Mouse (Mus musculus) liver, embryonic 14.5 days (tissue): Measurements from ENCODE around the gene Sbf2. TPM values are rescaled to one million over a fixed set of nuclear protein-coding genes. Genes with fewer than 3 reads are reported as not detected.
"Not testable (repeated sequence)": the region's sequence is repeated elsewhere in the genome, so short reads cannot be mapped to it uniquely, and the experiment has no call there.

Experiments
- ATAC-seq: fragments of 200-750 bp; cut with Nextera tagmentation; 2 replicates; pipeline ENCODE4 v1.8.0; 2017; ENCODE audit warnings: moderate number of reproducible peaks, mild to moderate bottlenecking, moderate library complexity; ENCODE audit not compliant: insufficient read depth
- DNase-seq, 3 experiments: peaks; one replicate each; pipeline ENCODE4 v3.0.0-alpha.2; 2012 to 2013; ENCODE audit warnings: low read depth in 3 of 3, low spot score in 3 of 3
- H3K27ac ChIP-seq: fragments of 300-500 bp; sonication (generic); 2 replicates; pipeline ENCODE4 v1.5.1; 2014; ENCODE audit warnings: moderate library complexity, mild to moderate bottlenecking, control low read depth, inconsistent platforms
- H3K27me3 ChIP-seq: fragments of 300-500 bp; sonication (generic); 2 replicates; pipeline ENCODE4 v1.6.1; 2014; ENCODE audit warnings: mild to moderate bottlenecking, low read length, moderate library complexity; ENCODE audit not compliant: control insufficient read depth, insufficient read depth
- H3K36me3 ChIP-seq: fragments of 300-500 bp; sonication (generic); replicated peaks from 2 replicates; pipeline ENCODE4 v1.6.1; 2014; ENCODE audit warnings: low read depth; ENCODE audit not compliant: control insufficient read depth, insufficient read depth
- H3K4me1 ChIP-seq, 2 experiments: fragments of 200-500 bp in 1 of 2; fragments of 300-500 bp in 1 of 2; sonication (generic) in 1 of 2; replicated peaks; 2 replicates each; pipeline ENCODE4 v1.6.1; 2012 to 2014; ENCODE audit warnings: antibody characterized with exemption in 1 of 2, inconsistent platforms in 1 of 2, low read length in 1 of 2; ENCODE audit not compliant: control insufficient read depth in 2 of 2, insufficient read depth in 2 of 2
- H3K4me2 ChIP-seq: fragments of 300-500 bp; sonication (generic); 2 replicates; pipeline ENCODE4 v1.6.1; 2014; ENCODE audit warnings: low read depth, mild to moderate bottlenecking, control low read depth, moderate library complexity
- H3K4me3 ChIP-seq, 2 experiments: fragments of 200-500 bp in 1 of 2; fragments of 300-500 bp in 1 of 2; sonication (generic) in 1 of 2; 2 replicates each; pipeline ENCODE4 v1.5.1; 2012 to 2014; ENCODE audit warnings: low read depth in 2 of 2, low read length in 2 of 2, mild to moderate bottlenecking in 2 of 2, control low read depth in 1 of 2, inconsistent platforms in 1 of 2, moderate library complexity in 1 of 2; ENCODE audit not compliant: insufficient read depth in 1 of 2
- H3K9ac ChIP-seq: fragments of 300-500 bp; sonication (generic); replicated peaks from 2 replicates; pipeline ENCODE4 v1.6.1; 2014; ENCODE audit warnings: mild to moderate bottlenecking, control low read depth, moderate library complexity
- H3K9me3 ChIP-seq: fragments of 300-500 bp; sonication (generic); 2 replicates; pipeline ENCODE4 v1.6.1; 2016; ENCODE audit warnings: low read length, mixed read lengths; ENCODE audit not compliant: control insufficient read depth
- CTCF ChIP-seq: IDR thresholded peaks from 2 replicates; pipeline ENCODE4 v1.5.1; 2016; ENCODE audit warnings: antibody characterized with exemption, low read depth, control low read depth
- EP300 ChIP-seq: IDR thresholded peaks from 2 replicates; pipeline ENCODE4 v1.6.1; 2016; ENCODE audit warnings: antibody characterized with exemption, low read depth
- WGBS: fragments of 180-500 bp; shearing (Covaris S2); extraction: QIAGEN DNeasy Blood & Tissue Kit; methylation state at CpG from one replicate; pipeline ENCODE4 v1.1.7; 2014; ENCODE audit not compliant: insufficient replicate concordance; 5-methylcytosine and 5-hydroxymethylcytosine counted together
- polyA plus RNA-seq, 2 experiments: library from polyadenylated mRNA; depleted of rRNA in 1 of 2; stranded (reverse) in 1 of 2; unstranded in 1 of 2; fragments of >200 nt; fragmentation: Nextera tagmentation in 1 of 2; extraction: Ambion mirVana in 1 of 2; gene quantifications; 2 replicates each; pipeline versions ENCODE4 v1.2.1 to v1.2.3; 2012 to 2014

The Sbf2 gene
- polyA plus RNA-seq, 2 experiments = 2.9 to 3.3 TPM

- WGBS = 41% methylated on average over 1 of the region's 1 CpGs
- no peak for ATAC-seq
These were observed 66.5 kb downstream of the Sbf2 start for GRCm38 (mm10) chr7:110548268-110548667.

DNA sequence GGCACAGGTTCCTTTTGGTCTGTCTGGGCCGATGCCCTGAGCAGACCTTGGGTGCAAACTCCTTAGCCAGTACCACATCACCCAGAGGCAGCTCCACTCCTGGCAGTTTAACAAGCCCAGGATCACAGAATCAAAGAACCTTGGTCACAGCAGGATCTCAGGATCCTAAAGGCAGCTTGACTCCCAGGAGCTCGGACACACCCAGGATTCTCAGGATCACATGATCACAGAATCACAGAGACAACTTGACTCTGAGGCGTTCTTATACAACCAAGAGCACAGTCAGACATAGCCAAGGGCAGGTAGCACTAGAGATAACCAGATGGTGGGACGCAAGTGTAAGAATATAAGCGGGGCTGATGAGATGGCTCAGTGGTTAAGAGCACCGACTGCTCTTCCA is 71.4 kb downstream of the Sbf2 start:
- Histone ChIP-seq H3K9ac (no peak overlapping the region), H3K27ac (no peak overlapping the region), H3K9me3 (no peaks in the 10 kb centered on the region), H3K27me3 (no peaks in the 10 kb centered on the region), H3K36me3 (no peaks in the 10 kb centered on the region), H3K4me1 (0 out of 4 replicates have a peak, but pooled peaks cover 0 to 1% of the 10 kb centered on the region in 2 experiments), H3K4me3 (no peak overlapping the region), H3K4me2 (no peak overlapping the region)
- TF ChIP-seq CTCF (no peak), EP300 (no peak)
- 65% methylated on average over 6 of the region's 6 CpGs for WGBS
- ATAC-seq (no peak), DNase-seq (no peak)

More at GRCm38 (mm10) chr7:110548268-110548667, 66.5 kb downstream of the Sbf2 start:
- Histone ChIP-seq H3K4me3 (no peak overlapping the region), H3K4me1 (no peaks in the 10 kb centered on the region), H3K4me2 (no peak overlapping the region), H3K9me3 (no peaks in the 10 kb centered on the region), H3K27ac (no peak overlapping the region), H3K27me3 (no peaks in the 10 kb centered on the region), H3K9ac (no peak overlapping the region), H3K36me3 (no peaks in the 10 kb centered on the region)
- no peak for DNase-seq
- TF ChIP-seq CTCF (peak; percentile 5; the same call in 1 of the 2 replicates), EP300 (no peak)

DNA sequence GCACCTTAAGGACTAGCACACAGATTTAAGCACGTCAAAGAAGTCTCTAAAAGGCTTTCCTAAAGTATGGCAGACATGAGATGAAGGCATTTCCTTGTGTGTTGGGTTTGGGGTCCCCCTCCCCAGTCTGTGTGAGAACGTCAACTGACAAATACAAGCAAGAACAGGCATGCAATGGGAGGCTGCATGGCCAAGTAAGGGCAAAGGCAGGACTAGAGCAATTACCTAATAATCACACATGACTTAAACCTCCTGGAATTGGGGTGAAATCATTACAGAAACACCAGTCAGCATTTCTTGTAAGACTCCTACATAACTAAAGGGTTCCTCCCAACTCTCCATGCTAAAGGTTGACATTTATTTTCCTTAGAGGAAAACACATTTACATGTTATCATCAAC is 75.5 kb downstream of the Sbf2 start:
- H3K4me1 ChIP-seq = 0 out of 4 replicates have a peak, but pooled peaks cover 0 to 1% of the 10 kb centered on the region in 2 experiments
- TF ChIP-seq EP300 = no peak
- TF ChIP-seq CTCF = no peak
- ATAC-seq = no peak
- no peak overlapping the region for H3K9ac ChIP-seq
- 41% methylated on average over 2 of the region's 2 CpGs for WGBS
- H3K4me2 ChIP-seq = no peak overlapping the region
- DNase-seq = no peak
- H3K27ac ChIP-seq = no peak overlapping the region
- no peaks in the 10 kb centered on the region for H3K9me3 ChIP-seq
- no peaks in the 10 kb centered on the region for H3K36me3 ChIP-seq
- H3K27me3 ChIP-seq = no peaks in the 10 kb centered on the region
- H3K4me3 ChIP-seq = no peak overlapping the region

DNA sequence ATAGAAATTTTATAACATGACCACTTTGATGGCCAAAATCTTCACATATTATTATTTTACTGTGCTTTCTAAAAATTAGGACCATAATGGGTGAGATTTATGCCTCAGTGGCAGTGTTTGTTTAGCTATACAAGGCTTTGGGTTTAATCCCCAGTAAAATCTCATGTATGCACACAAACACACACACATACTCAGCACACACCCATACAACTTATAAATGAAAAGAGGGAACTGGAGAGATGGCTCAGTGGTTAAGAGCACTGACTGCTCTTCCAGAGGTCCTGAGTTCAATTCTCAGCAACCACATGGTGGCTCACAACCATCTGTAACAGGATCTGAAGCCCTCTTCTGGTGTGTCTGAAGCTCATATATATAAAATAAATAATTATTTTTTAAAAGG is 84.4 kb downstream of the Sbf2 start:
- H3K36me3 ChIP-seq, ATAC-seq, H3K4me3 ChIP-seq, H3K9ac ChIP-seq, H3K4me2 ChIP-seq, H3K9me3 ChIP-seq, DNase-seq, H3K27me3 ChIP-seq, H3K27ac ChIP-seq, H3K4me1 ChIP-seq: not testable (repeated sequence)

- DNase-seq (no peak), ATAC-seq (no peak)
- Histone ChIP-seq H3K27ac (no peak overlapping the region), H3K27me3 (no peaks in the 10 kb centered on the region), H3K4me1 (no peaks in the 10 kb centered on the region), H3K4me3 (no peak overlapping the region), H3K4me2 (no peak overlapping the region), H3K9me3 (no peaks in the 10 kb centered on the region), H3K9ac (no peak overlapping the region), H3K36me3 (no peaks in the 10 kb centered on the region)
- TF ChIP-seq EP300 (no peak), CTCF (no peak)
- WGBS = 26% methylated on average over 1 of the region's 1 CpGs
These were observed 89.5 kb downstream of the Sbf2 start for GRCm38 (mm10) chr7:110525090-110525775.
